ENCODE assay signal across 20 mouse cellular contexts in genomic region chr11:76499564-76499963, GRCm38 (mm10).
DNase-seq lines count a peak whose midpoint lies in the region; ATAC-seq and TF ChIP-seq lines count a peak whose summit lies in the region.
"Had no signal": no experiment of that assay in that cellular context is flagged by ENCODE, and none has a peak within 500 bp of the region (broad histone marks: within the 10 kb centered on the region; RNA-seq: fewer than 3 reads in every experiment).

No protein-coding gene starts in this region.

- TF ChIP-seq CTCF in heart, postnatal 0 days (IDR thresholded peaks at IDR 0.05; ENCODE audit: low read depth) = no peak

- H3K4me3 ChIP-seq in forebrain, embryonic 10.5 days = no peak overlapping the region
- H3K4me3 ChIP-seq in forebrain, embryonic 15.5 days = no peak overlapping the region
- H3K4me3 ChIP-seq in heart, embryonic 13.5 days = no peak overlapping the region
- H3K4me3 ChIP-seq in heart, postnatal 0 days (ENCODE audit: low read depth, low read length) = no peak overlapping the region
- H3K4me3 ChIP-seq: hindbrain, embryonic 10.5 days; kidney, embryonic 15.5 days; liver, embryonic 13.5 days; lung, embryonic 15.5 days; midbrain, embryonic 15.5 days had no signal

- peaks cover 27% of the 10 kb centered on the region for H3K4me1 ChIP-seq in forebrain, embryonic 10.5 days
- peaks cover 13% of the 10 kb centered on the region for H3K4me1 ChIP-seq in forebrain, embryonic 15.5 days
- H3K4me1 ChIP-seq in heart, embryonic 13.5 days = peaks cover 67% of the 10 kb centered on the region
- H3K4me1 ChIP-seq in heart, postnatal 0 days (ENCODE audit: control insufficient read depth, insufficient read depth) = peaks cover 37% of the 10 kb centered on the region
- H3K4me1 ChIP-seq: liver, embryonic 13.5 days had no signal

- H3K27me3 ChIP-seq in forebrain, embryonic 10.5 days (ENCODE audit: poor library complexity, severe bottlenecking) = peaks cover 6% of the 10 kb centered on the region; the same call in 1 of the 2 replicates
- H3K27me3 ChIP-seq in forebrain, embryonic 15.5 days = no peaks in the 10 kb centered on the region
- no peaks in the 10 kb centered on the region for H3K27me3 ChIP-seq in heart, embryonic 13.5 days (replicated peaks)
- no peaks in the 10 kb centered on the region for H3K27me3 ChIP-seq in heart, postnatal 0 days (ENCODE audit: control insufficient read depth, insufficient read depth, low read length)
- H3K27me3 ChIP-seq: kidney, embryonic 15.5 days; lung, embryonic 15.5 days; midbrain, embryonic 15.5 days; Patski had no signal

- H3K9ac ChIP-seq in forebrain, embryonic 15.5 days (replicated peaks) = no peak overlapping the region
- H3K9ac ChIP-seq in heart, embryonic 13.5 days = no peak overlapping the region
- H3K9ac ChIP-seq in heart, postnatal 0 days (replicated peaks; ENCODE audit: low read depth, low read length) = no peak overlapping the region
- H3K9ac ChIP-seq: kidney, embryonic 15.5 days; liver, embryonic 13.5 days; lung, embryonic 15.5 days; midbrain, embryonic 15.5 days had no signal

- DNase-seq in forebrain, embryonic 10.5 days (ENCODE audit: extremely low spot score, low spot score) = no peak
- no peak for DNase-seq in heart, adult 8-10 months (ENCODE audit: low spot score)
- DNase-seq in MN1 (ENCODE audit: low spot score) = peak; percentile 65
- peak; percentile 22 for DNase-seq in heart, postnatal 0 days (ENCODE audit: low spot score)
- no peak for DNase-seq in cerebellum, postnatal 10 days
- DNase-seq: adrenal gland, postnatal 25 days; cerebellum, adult 9-10 months; gastrocnemius, postnatal 10 days; liver, embryonic 13.5 days; thymus, postnatal 4 days had no signal

- TF ChIP-seq EP300 in heart, postnatal 0 days (IDR thresholded peaks at IDR 0.05; ENCODE audit: low read depth) = no peak

- no peak overlapping the region for H3K4me2 ChIP-seq in forebrain, embryonic 15.5 days (replicated peaks)
- H3K4me2 ChIP-seq in heart, embryonic 13.5 days = no peak overlapping the region
- H3K4me2 ChIP-seq in heart, postnatal 0 days (ENCODE audit: low read depth, low read length) = no peak overlapping the region
- H3K4me2 ChIP-seq: kidney, embryonic 15.5 days; liver, embryonic 13.5 days; lung, embryonic 15.5 days; midbrain, embryonic 15.5 days had no signal

- no peaks in the 10 kb centered on the region for H3K36me3 ChIP-seq in forebrain, embryonic 10.5 days (replicated peaks)
- no peaks in the 10 kb centered on the region for H3K36me3 ChIP-seq in forebrain, embryonic 15.5 days
- H3K36me3 ChIP-seq in heart, embryonic 13.5 days = no peaks in the 10 kb centered on the region
- H3K36me3 ChIP-seq in heart, postnatal 0 days (replicated peaks; ENCODE audit: control insufficient read depth, insufficient read depth, low read length) = no peaks in the 10 kb centered on the region
- H3K36me3 ChIP-seq: liver, embryonic 13.5 days; lung, embryonic 15.5 days; midbrain, embryonic 15.5 days had no signal

- H3K9me3 ChIP-seq in forebrain, embryonic 10.5 days = no peaks in the 10 kb centered on the region
- no peaks in the 10 kb centered on the region for H3K9me3 ChIP-seq in forebrain, embryonic 15.5 days
- no peaks in the 10 kb centered on the region for H3K9me3 ChIP-seq in heart, embryonic 13.5 days
- no peaks in the 10 kb centered on the region for H3K9me3 ChIP-seq in heart, postnatal 0 days (replicated peaks; ENCODE audit: control insufficient read depth, low read length)
- H3K9me3 ChIP-seq: hindbrain, embryonic 10.5 days; kidney, embryonic 15.5 days; liver, embryonic 13.5 days; lung, embryonic 15.5 days; midbrain, embryonic 15.5 days had no signal

- no peak for ATAC-seq in forebrain, embryonic 15.5 days (replicated peaks)
- no peak for ATAC-seq in heart, embryonic 13.5 days (ENCODE audit: extremely low read depth, insufficient number of reproducible peaks, low FRiP score, low TSS enrichment)
- ATAC-seq in heart, postnatal 0 days (ENCODE audit: insufficient read depth, low read depth) = 0 out of 2 replicates have a peak, but pooled peaks have one; percentile 20
- ATAC-seq in monocyte, adult 5-6 weeks (replicated peaks; ENCODE audit: insufficient number of reproducible peaks, low FRiP score, low TSS enrichment, poor library complexity, severe bottlenecking) = no peak
- ATAC-seq: forebrain, embryonic 14.5 days; inflammation-experienced regulatory T-cells, adult 6 months; midbrain, embryonic 15.5 days; Patski had no signal

- H3K27ac ChIP-seq in forebrain, embryonic 10.5 days = 0 out of 2 replicates have a peak overlapping the region, but pooled peaks have one; percentile 20
- no peak overlapping the region for H3K27ac ChIP-seq in forebrain, embryonic 15.5 days (replicated peaks)
- H3K27ac ChIP-seq in heart, embryonic 13.5 days (replicated peaks) = peak overlapping the region; percentile 20; the same call in 1 of the 2 replicates
- peak overlapping the region; percentile 61 for H3K27ac ChIP-seq in heart, postnatal 0 days (ENCODE audit: low read depth)
- H3K27ac ChIP-seq: hindbrain, embryonic 10.5 days; kidney, embryonic 15.5 days; liver, embryonic 13.5 days; lung, embryonic 15.5 days; midbrain, embryonic 15.5 days had no signal

- 81% methylated on average over 7 of the region's 7 CpGs for WGBS in forebrain, embryonic 10.5 days
- 66% methylated on average over 7 of the region's 7 CpGs for WGBS in forebrain, embryonic 15.5 days
- WGBS in heart, embryonic 13.5 days = 50% methylated on average over 7 of the region's 7 CpGs
- WGBS in heart, postnatal 0 days = 30% methylated on average over 7 of the region's 7 CpGs

Comparison
In these comparisons a context has a peak if more than half of its experiments do, and no peak if none do; other contexts are left out.
1. DNase-seq: peak in MN1 (single experiment) and heart, postnatal 0 days (single experiment); none in forebrain, embryonic 10.5 days (single experiment), heart, adult 8-10 months (single experiment) and cerebellum, postnatal 10 days (0 of 2).